Mouse (Mus musculus) bone marrow macrophage, adult 2 months (primary cell): ENCODE measurements around the gene Ntng1.

Source experiments
- CTCF ChIP-seq: IDR thresholded peaks from 2 replicates; pipeline ENCODE4 v1.5.1; 2012; ENCODE audit warnings: low read depth, mild to moderate bottlenecking, low read length, moderate library complexity
- POLR2A ChIP-seq: IDR thresholded peaks from 2 replicates; pipeline ENCODE4 v1.6.1; 2012; ENCODE audit warnings: mild to moderate bottlenecking, low read depth, low read length, borderline replicate concordance

- no peak for TF ChIP-seq POLR2A
- TF ChIP-seq CTCF: no peak
These were observed 206.2 kb downstream of the Ntng1 start for GRCm38 (mm10) chr3:109937634-109938033.
